Comparison of ENCODE assay signal across 49 mouse cellular contexts in genomic region chr3:90582556-90582955, GRCm38 (mm10). TPM values are rescaled to one million over a fixed set of nuclear protein-coding genes. Genes with fewer than 3 reads are reported as not detected.
"Had no signal": no experiment of that assay in that cellular context is flagged by ENCODE, and none has a peak within 500 bp of the region (broad histone marks: within the 10 kb centered on the region; RNA-seq: fewer than 3 reads in every experiment).

No protein-coding gene starts in this region.

- H3K4me3 ChIP-seq: heart, embryonic 10.5 days; heart, embryonic 12.5 days; heart, embryonic 13.5 days; heart, embryonic 15.5 days; hindbrain, embryonic 10.5 days; hindbrain, embryonic 12.5 days; hindbrain, embryonic 13.5 days; hindbrain, embryonic 15.5 days; intestine, embryonic 15.5 days; kidney, embryonic 15.5 days; layer of hippocampus, adult 2 months; left cerebral cortex, adult 2 months had no signal

- H3K27ac ChIP-seq: heart, embryonic 10.5 days; heart, embryonic 13.5 days; heart, embryonic 15.5 days; hindbrain, embryonic 10.5 days; hindbrain, embryonic 12.5 days; hindbrain, embryonic 13.5 days; hindbrain, embryonic 14.5 days; hindbrain, embryonic 15.5 days; hindbrain, postnatal 0 days; kidney, embryonic 15.5 days; kidney, postnatal 0 days; layer of hippocampus, adult 2 months; left cerebral cortex, adult 2 months had no signal

- H3K36me3 ChIP-seq: heart, embryonic 10.5 days; heart, embryonic 12.5 days; heart, embryonic 13.5 days; heart, embryonic 15.5 days; hindbrain, embryonic 10.5 days; hindbrain, embryonic 12.5 days; hindbrain, embryonic 13.5 days; hindbrain, embryonic 15.5 days; intestine, embryonic 15.5 days; kidney, embryonic 15.5 days had no signal

- H3K9me3 ChIP-seq: heart, embryonic 10.5 days; heart, embryonic 12.5 days; heart, embryonic 13.5 days; heart, embryonic 15.5 days; hindbrain, embryonic 10.5 days; hindbrain, embryonic 12.5 days; hindbrain, embryonic 13.5 days; hindbrain, embryonic 15.5 days; intestine, embryonic 15.5 days; kidney, embryonic 15.5 days had no signal

- ATAC-seq: hindbrain, embryonic 16.5 days; hindbrain, postnatal 0 days; inflammation-experienced regulatory T-cells, adult 6 months had no signal

- H3K9ac ChIP-seq: heart, embryonic 12.5 days; heart, embryonic 13.5 days; heart, embryonic 15.5 days; hindbrain, embryonic 12.5 days; hindbrain, embryonic 13.5 days; hindbrain, embryonic 14.5 days; hindbrain, embryonic 15.5 days; intestine, embryonic 15.5 days; kidney, embryonic 15.5 days had no signal

- H3K4me1 ChIP-seq: hindbrain, embryonic 12.5 days; hindbrain, embryonic 13.5 days; hindbrain, embryonic 15.5 days had no signal

- DNase-seq: heart, postnatal 10 days; heart, postnatal 14 days; heart, postnatal 36 days; kidney, adult 11 months; kidney, adult 18-20 months; kidney, adult 2 months; kidney, adult 8-10 months; kidney, adult 9 months; kidney, postnatal 10 days; kidney, postnatal 14 days; kidney, postnatal 25 days; layer of hippocampus, adult 9-11 months; layer of hippocampus, postnatal 36 days had no signal

- H3K27me3 ChIP-seq: heart, embryonic 12.5 days; heart, embryonic 13.5 days; heart, embryonic 15.5 days; hindbrain, embryonic 12.5 days; hindbrain, embryonic 13.5 days; hindbrain, embryonic 15.5 days; intestine, embryonic 15.5 days; kidney, embryonic 15.5 days had no signal

- H3K4me2 ChIP-seq: heart, embryonic 11.5 days; heart, embryonic 12.5 days; heart, embryonic 13.5 days; heart, embryonic 15.5 days; hindbrain, embryonic 12.5 days; hindbrain, embryonic 13.5 days; hindbrain, embryonic 14.5 days; hindbrain, embryonic 15.5 days; intestine, embryonic 15.5 days; kidney, embryonic 15.5 days had no signal

RNA-seq across cellular contexts. Expression of gene S100a2, which starts 7.5 kb away (rescaled TPM):
- total RNA-seq: heart, postnatal 10 days; heart, postnatal 14 days; heart, postnatal 25 days; heart, postnatal 36 days; hematopoietic stem cell, adult 5-6 weeks; hindbrain, postnatal 0 days; layer of hippocampus, adult 18-20 months; layer of hippocampus, adult 2 months; layer of hippocampus, adult 8-10 months; layer of hippocampus, postnatal 10 days; layer of hippocampus, postnatal 14 days; layer of hippocampus, postnatal 25 days; layer of hippocampus, postnatal 36 days; left cerebral cortex, adult 18-20 months; left cerebral cortex, adult 2 months had no signal
- polyA plus RNA-seq: heart, embryonic 10.5 days; heart, embryonic 11.5 days; heart, embryonic 12.5 days; heart, embryonic 13.5 days; heart, embryonic 14.5 days; heart, embryonic 15.5 days; heart, embryonic 16.5 days; heart, postnatal 0 days; hindbrain, embryonic 10.5 days; hindbrain, embryonic 11.5 days; hindbrain, embryonic 12.5 days; hindbrain, embryonic 13.5 days; hindbrain, embryonic 14.5 days; hindbrain, embryonic 15.5 days; hindbrain, embryonic 16.5 days; hindbrain, postnatal 0 days; intestine, embryonic 14.5 days; intestine, embryonic 15.5 days; intestine, embryonic 16.5 days; intestine, postnatal 0 days; kidney, adult 2 months; kidney, embryonic 14.5 days; kidney, embryonic 15.5 days; kidney, embryonic 16.5 days; kidney, postnatal 0 days; large intestine, adult 2 months had no signal

RNA-seq across cellular contexts. Expression of gene Gm42674, which starts 19.1 kb away (rescaled TPM):
- total RNA-seq: heart, postnatal 10 days; heart, postnatal 14 days; heart, postnatal 25 days; heart, postnatal 36 days; hematopoietic stem cell, adult 5-6 weeks; hindbrain, postnatal 0 days; layer of hippocampus, adult 2 months; layer of hippocampus, adult 8-10 months; layer of hippocampus, postnatal 10 days; layer of hippocampus, postnatal 14 days; layer of hippocampus, postnatal 25 days; layer of hippocampus, postnatal 36 days; left cerebral cortex, adult 18-20 months; left cerebral cortex, adult 2 months had no signal
- polyA plus RNA-seq: heart, embryonic 10.5 days; heart, embryonic 11.5 days; heart, embryonic 12.5 days; heart, embryonic 13.5 days; heart, embryonic 14.5 days; heart, embryonic 15.5 days; heart, embryonic 16.5 days; heart, postnatal 0 days; hindbrain, embryonic 10.5 days; hindbrain, embryonic 11.5 days; hindbrain, embryonic 12.5 days; hindbrain, embryonic 13.5 days; hindbrain, embryonic 14.5 days; hindbrain, embryonic 15.5 days; hindbrain, postnatal 0 days; inflammation-experienced regulatory T-cells, adult 6 months; intestine, embryonic 14.5 days; intestine, embryonic 15.5 days; intestine, embryonic 16.5 days; intestine, postnatal 0 days; kidney, adult 2 months; kidney, embryonic 14.5 days; kidney, embryonic 15.5 days; kidney, embryonic 16.5 days; kidney, postnatal 0 days; large intestine, adult 2 months had no signal

RNA-seq across cellular contexts. Expression of gene S100a4, which starts 21.0 kb away (rescaled TPM):
- polyA plus RNA-seq: hindbrain, embryonic 10.5 days had no signal

RNA-seq across cellular contexts. Expression of gene S100a3, which starts 22.2 kb away (rescaled TPM):
- total RNA-seq: heart, postnatal 10 days; heart, postnatal 14 days; heart, postnatal 25 days; heart, postnatal 36 days; hematopoietic stem cell, adult 5-6 weeks had no signal
- polyA plus RNA-seq: kidney, embryonic 14.5 days; kidney, embryonic 15.5 days had no signal

RNA-seq across cellular contexts. Expression of gene S100a5, which starts 25.8 kb away (rescaled TPM):
- total RNA-seq: heart, postnatal 10 days; heart, postnatal 14 days; heart, postnatal 25 days; heart, postnatal 36 days; hematopoietic stem cell, adult 5-6 weeks; hindbrain, postnatal 0 days; layer of hippocampus, adult 2 months; layer of hippocampus, adult 8-10 months; layer of hippocampus, postnatal 10 days; layer of hippocampus, postnatal 14 days; layer of hippocampus, postnatal 25 days; layer of hippocampus, postnatal 36 days; left cerebral cortex, adult 18-20 months; left cerebral cortex, adult 2 months had no signal
- polyA plus RNA-seq: heart, embryonic 10.5 days; heart, embryonic 11.5 days; heart, embryonic 12.5 days; heart, embryonic 13.5 days; heart, embryonic 14.5 days; heart, embryonic 15.5 days; heart, embryonic 16.5 days; heart, postnatal 0 days; hindbrain, embryonic 10.5 days; hindbrain, embryonic 11.5 days; hindbrain, embryonic 12.5 days; hindbrain, embryonic 13.5 days; hindbrain, embryonic 14.5 days; hindbrain, embryonic 15.5 days; hindbrain, embryonic 16.5 days; hindbrain, postnatal 0 days; inflammation-experienced regulatory T-cells, adult 6 months; kidney, adult 2 months; kidney, embryonic 14.5 days; kidney, embryonic 15.5 days; large intestine, adult 2 months had no signal
